Mouse (Mus musculus): Measurements from ENCODE around the gene Lgals1. TPM values are rescaled to one million over a fixed set of nuclear protein-coding genes. Genes with fewer than 3 reads are reported as not detected.

The Lgals1 gene
- polyA plus RNA-seq, 1 experiment from 2014 or later, result 576 TPM

- DNase-seq (ENCODE audit: low spot score) (no peak), ATAC-seq (replicated peaks; ENCODE audit: low FRiP score, low read depth) (no peak)
- H3K9ac ChIP-seq (ENCODE audit: low read depth, low read length), result no peak overlapping the region
- H3K27me3 ChIP-seq (ENCODE audit: insufficient read depth, low read length), result no peaks in the 10 kb centered on the region
- H3K4me2 ChIP-seq (ENCODE audit: low read length), result no peak overlapping the region
- H3K9me3 ChIP-seq (replicated peaks; ENCODE audit: low read length), result no peaks in the 10 kb centered on the region
- H3K27ac ChIP-seq, result no peak overlapping the region
- no peaks in the 10 kb centered on the region for H3K36me3 ChIP-seq (ENCODE audit: insufficient read depth, low read length)
- no peak overlapping the region for H3K4me3 ChIP-seq (replicated peaks; ENCODE audit: low read depth, low read length)
- H3K4me1 ChIP-seq (replicated peaks; ENCODE audit: insufficient read depth, low read length), result peaks cover 25% of the 10 kb centered on the region
- 70% methylated on average over 6 of the region's 6 CpGs for WGBS
- no peak for TF ChIP-seq CTCF (IDR thresholded peaks at IDR 0.05; ENCODE audit: low read depth)
Observed at GRCm38 (mm10) chr15:78923585-78923984, 2.9 kb upstream of the Lgals1 start.

GRCm38 (mm10) chr15:78925129-78925528 is 1.4 kb upstream of the Lgals1 start:
- Histone ChIP-seq H3K27ac (peak overlapping the region; percentile 86; the same call in 1 of the 2 replicates), H3K36me3 (ENCODE audit: insufficient read depth, low read length) (no peaks in the 10 kb centered on the region), H3K9me3 (replicated peaks; ENCODE audit: low read length) (no peaks in the 10 kb centered on the region), H3K27me3 (ENCODE audit: insufficient read depth, low read length) (no peaks in the 10 kb centered on the region), H3K4me1 (replicated peaks; ENCODE audit: insufficient read depth, low read length) (peaks cover 25% of the 10 kb centered on the region), H3K4me2 (ENCODE audit: low read length) (no peak overlapping the region), H3K4me3 (replicated peaks; ENCODE audit: low read depth, low read length) (no peak overlapping the region), H3K9ac (ENCODE audit: low read depth, low read length) (0 out of 2 replicates have a peak overlapping the region, but pooled peaks have one; percentile 14)
- no peak for TF ChIP-seq CTCF (IDR thresholded peaks at IDR 0.05; ENCODE audit: low read depth)
- DNase-seq (ENCODE audit: low spot score), result no peak
- ATAC-seq (replicated peaks; ENCODE audit: low FRiP score, low read depth), result no peak
- WGBS, result 32% methylated on average over 8 of the region's 8 CpGs

- Histone ChIP-seq H3K4me3 (replicated peaks; ENCODE audit: low read depth, low read length) (peak overlapping the region; percentile 39), H3K27me3 (ENCODE audit: insufficient read depth, low read length) (no peaks in the 10 kb centered on the region), H3K36me3 (ENCODE audit: insufficient read depth, low read length) (no peaks in the 10 kb centered on the region), H3K27ac (peak overlapping the region; percentile 86), H3K9me3 (replicated peaks; ENCODE audit: low read length) (no peaks in the 10 kb centered on the region), H3K9ac (ENCODE audit: low read depth, low read length) (peak overlapping the region; percentile 58), H3K4me2 (ENCODE audit: low read length) (peak overlapping the region; percentile 70), H3K4me1 (replicated peaks; ENCODE audit: insufficient read depth, low read length) (peaks cover 25% of the 10 kb centered on the region)
- DNase-seq (ENCODE audit: low spot score) (peak; percentile 47), ATAC-seq (replicated peaks; ENCODE audit: low FRiP score, low read depth) (no peak; the same call in 1 of the 2 replicates)
- TF ChIP-seq CTCF (IDR thresholded peaks at IDR 0.05; ENCODE audit: low read depth), result no peak
- 19% methylated on average over 15 of the region's 15 CpGs for WGBS
Observed at GRCm38 (mm10) chr15:78927021-78927787, 679 bp downstream of the Lgals1 start.

- under 1% methylated on average over 31 of the region's 35 CpGs for WGBS
- TF ChIP-seq CTCF (IDR thresholded peaks at IDR 0.05; ENCODE audit: low read depth), result no peak
- DNase-seq (ENCODE audit: low spot score), result peak; percentile 96
Observed at GRCm38 (mm10) chr15:78927788-78928457, 1.4 kb downstream of the Lgals1 start.

GRCm38 (mm10) chr15:78928539-78928938 is 2.0 kb downstream of the Lgals1 start:
- Histone ChIP-seq H3K27me3 (ENCODE audit: insufficient read depth, low read length) (no peaks in the 10 kb centered on the region), H3K9me3 (replicated peaks; ENCODE audit: low read length) (no peaks in the 10 kb centered on the region), H3K36me3 (ENCODE audit: insufficient read depth, low read length) (no peaks in the 10 kb centered on the region), H3K9ac (ENCODE audit: low read depth, low read length) (no peak overlapping the region), H3K4me1 (replicated peaks; ENCODE audit: insufficient read depth, low read length) (peaks cover 25% of the 10 kb centered on the region), H3K4me2 (ENCODE audit: low read length) (peak overlapping the region; percentile 70), H3K27ac (no peak overlapping the region; the same call in 1 of the 2 replicates), H3K4me3 (replicated peaks; ENCODE audit: low read depth, low read length) (no peak overlapping the region)
- DNase-seq (ENCODE audit: low spot score) (no peak), ATAC-seq (replicated peaks; ENCODE audit: low FRiP score, low read depth) (no peak)
- 50% methylated on average over 8 of the region's 8 CpGs for WGBS
- no peak for TF ChIP-seq CTCF (IDR thresholded peaks at IDR 0.05; ENCODE audit: low read depth)

More at GRCm38 (mm10) chr15:78927788-78928457, 1.4 kb downstream of the Lgals1 start:
- ATAC-seq (replicated peaks; ENCODE audit: low FRiP score, low read depth), result peak; percentile 41
- H3K4me2 ChIP-seq (ENCODE audit: low read length), result peak overlapping the region; percentile 70
- no peaks in the 10 kb centered on the region for H3K27me3 ChIP-seq (ENCODE audit: insufficient read depth, low read length)
- peak overlapping the region; percentile 86 for H3K27ac ChIP-seq
- no peaks in the 10 kb centered on the region for H3K9me3 ChIP-seq (replicated peaks; ENCODE audit: low read length)
- no peaks in the 10 kb centered on the region for H3K36me3 ChIP-seq (ENCODE audit: insufficient read depth, low read length)
- peak overlapping the region; percentile 39 for H3K4me3 ChIP-seq (replicated peaks; ENCODE audit: low read depth, low read length)
- H3K4me1 ChIP-seq (replicated peaks; ENCODE audit: insufficient read depth, low read length), result peaks cover 25% of the 10 kb centered on the region
- peak overlapping the region; percentile 58; the same call in 1 of the 2 replicates for H3K9ac ChIP-seq (ENCODE audit: low read depth, low read length)

- ATAC-seq (replicated peaks; ENCODE audit: low FRiP score, low read depth), result no peak
- 93% methylated on average over 6 of the region's 6 CpGs for WGBS
Observed at GRCm38 (mm10) chr15:78930192-78930706, 3.7 kb downstream of the Lgals1 start.

More at GRCm38 (mm10) chr15:78930192-78930706, 3.7 kb downstream of the Lgals1 start:
- Histone ChIP-seq H3K36me3 (ENCODE audit: insufficient read depth, low read length) (no peaks in the 10 kb centered on the region), H3K9ac (ENCODE audit: low read depth, low read length) (no peak overlapping the region), H3K27me3 (ENCODE audit: insufficient read depth, low read length) (no peaks in the 10 kb centered on the region), H3K27ac (no peak overlapping the region), H3K9me3 (replicated peaks; ENCODE audit: low read length) (no peaks in the 10 kb centered on the region), H3K4me2 (ENCODE audit: low read length) (no peak overlapping the region), H3K4me3 (replicated peaks; ENCODE audit: low read depth, low read length) (no peak overlapping the region), H3K4me1 (replicated peaks; ENCODE audit: insufficient read depth, low read length) (peaks cover 22% of the 10 kb centered on the region)
- no peak for DNase-seq (ENCODE audit: low spot score)
- no peak for TF ChIP-seq CTCF (IDR thresholded peaks at IDR 0.05; ENCODE audit: low read depth)

Data from kidney, postnatal 0 days (tissue).